Mouse (Mus musculus) hindbrain, embryonic 13.5 days (tissue): Measurements from ENCODE around the gene Pstk. TPM values are rescaled to one million over a fixed set of nuclear protein-coding genes. Genes with fewer than 3 reads are reported as not detected.

Source experiments
- ATAC-seq: fragments of 200-750 bp; cut with Nextera tagmentation; 2 replicates; pipeline ENCODE4 v1.8.0; 2017; ENCODE audit warnings: moderate TSS enrichment; ENCODE audit not compliant: low FRiP score
- H3K27ac ChIP-seq: fragments of 300-500 bp; sonication (generic); 2 replicates; pipeline ENCODE4 v1.5.1; 2015; ENCODE audit warnings: inconsistent platforms, mild to moderate bottlenecking, moderate library complexity
- H3K27me3 ChIP-seq: fragments of 300-500 bp; sonication (generic); 2 replicates; pipeline ENCODE4 v1.6.1; 2015; ENCODE audit warnings: mild to moderate bottlenecking, inconsistent platforms
- H3K36me3 ChIP-seq: fragments of 300-500 bp; sonication (generic); 2 replicates; pipeline ENCODE4 v1.6.1; 2015; ENCODE audit warnings: mild to moderate bottlenecking, inconsistent platforms
- H3K4me1 ChIP-seq: fragments of 300-500 bp; sonication (generic); replicated peaks from 2 replicates; pipeline ENCODE4 v1.6.1; 2015; ENCODE audit warnings: inconsistent platforms
- H3K4me2 ChIP-seq: fragments of 300-500 bp; sonication (generic); 2 replicates; pipeline ENCODE4 v1.6.1; 2015; ENCODE audit warnings: inconsistent platforms, mild to moderate bottlenecking, moderate library complexity
- H3K4me3 ChIP-seq: fragments of 300-500 bp; sonication (generic); 2 replicates; pipeline ENCODE4 v1.5.1; 2015; ENCODE audit warnings: mild to moderate bottlenecking, inconsistent platforms
- H3K9ac ChIP-seq: fragments of 300-500 bp; sonication (generic); 2 replicates; pipeline ENCODE4 v1.6.1; 2015; ENCODE audit warnings: mild to moderate bottlenecking, inconsistent platforms
- H3K9me3 ChIP-seq: fragments of 300-500 bp; sonication (generic); 2 replicates; pipeline ENCODE4 v1.6.1; 2016; ENCODE audit warnings: inconsistent platforms
- WGBS: fragments of 180-500 bp; shearing (Covaris S2); methylation state at CpG from one replicate; pipeline ENCODE4 v1.1.7; 2015; 5-methylcytosine and 5-hydroxymethylcytosine counted together
- polyA plus RNA-seq: library from polyadenylated mRNA; unstranded; fragments of >200 nt; fragmentation: Nextera tagmentation; extraction: Ambion mirVana; gene quantifications from 2 replicates; pipeline ENCODE4 v1.2.1, GENCODE M21; 2015

Pstk gene
- polyA plus RNA-seq, 1 experiment from 2014 or later = 46.4 TPM

- 86% methylated on average over 5 of the region's 5 CpGs for WGBS
- no peak for ATAC-seq
- H3K9me3 ChIP-seq = no peaks in the 10 kb centered on the region
- no peak overlapping the region for H3K9ac ChIP-seq
- H3K36me3 ChIP-seq = peaks cover 45% of the 10 kb centered on the region
- H3K4me3 ChIP-seq = no peak overlapping the region
- no peak overlapping the region for H3K4me2 ChIP-seq
- no peaks in the 10 kb centered on the region for H3K27me3 ChIP-seq
- H3K27ac ChIP-seq = no peak overlapping the region
- H3K4me1 ChIP-seq = no peaks in the 10 kb centered on the region
Observed at GRCm38 (mm10) chr7:131427331-131427730, 56.4 kb downstream of the Pstk start.

GRCm38 (mm10) chr7:131432244-131432643 is 61.3 kb downstream of the Pstk start:
- Histone ChIP-seq H3K9ac (no peak overlapping the region), H3K9me3 (no peaks in the 10 kb centered on the region), H3K4me3 (no peak overlapping the region), H3K4me1 (no peaks in the 10 kb centered on the region), H3K27me3 (no peaks in the 10 kb centered on the region), H3K4me2 (no peak overlapping the region), H3K36me3 (peaks cover 44% of the 10 kb centered on the region), H3K27ac (no peak overlapping the region)
- WGBS = 18% methylated on average over 1 of the region's 1 CpGs
- no peak for ATAC-seq

- H3K4me1 ChIP-seq = no peaks in the 10 kb centered on the region
- H3K4me2 ChIP-seq = no peak overlapping the region
- H3K27me3 ChIP-seq = no peaks in the 10 kb centered on the region
- no peaks in the 10 kb centered on the region for H3K9me3 ChIP-seq
- H3K9ac ChIP-seq = no peak overlapping the region
- peaks cover 39% of the 10 kb centered on the region for H3K36me3 ChIP-seq
- ATAC-seq = no peak
- no peak overlapping the region for H3K4me3 ChIP-seq
- H3K27ac ChIP-seq = no peak overlapping the region
- WGBS = 88% methylated on average over 1 of the region's 1 CpGs
Observed at GRCm38 (mm10) chr7:131434276-131434675, 63.3 kb downstream of the Pstk start.

GRCm38 (mm10) chr7:131437051-131437450 is 66.1 kb downstream of the Pstk start:
- no peak overlapping the region for H3K9ac ChIP-seq
- no peaks in the 10 kb centered on the region for H3K27me3 ChIP-seq
- H3K4me3 ChIP-seq = no peak overlapping the region
- 68% methylated on average over 3 of the region's 3 CpGs for WGBS
- no peak for ATAC-seq
- H3K27ac ChIP-seq = no peak overlapping the region
- peaks cover 26% of the 10 kb centered on the region for H3K36me3 ChIP-seq
- H3K4me1 ChIP-seq = no peaks in the 10 kb centered on the region
- H3K9me3 ChIP-seq = no peaks in the 10 kb centered on the region
- H3K4me2 ChIP-seq = no peak overlapping the region

Other genes with a start within 250 kb of the Pstk start
- gene 4933402N03Rik, start 224.8 kb upstream of the Pstk start, polyA plus RNA-seq = not detected in 2 replicates
- gene 5430419D17Rik, start 196.7 kb upstream of the Pstk start, polyA plus RNA-seq = not detected in 2 replicates
- gene Cuzd1, start 48.8 kb upstream of the Pstk start, polyA plus RNA-seq = not detected in 2 replicates
- not detected in 2 replicates for gene Fam24b, start 41.6 kb upstream of the Pstk start, polyA plus RNA-seq
- not detected in 2 replicates for gene Fam24a, start 37.3 kb upstream of the Pstk start, polyA plus RNA-seq
- gene 2310057M21Rik, start 8.4 kb upstream of the Pstk start, polyA plus RNA-seq = 22.9 and 30.0 TPM in 2 replicates
- 13.1 and 14.9 TPM in 2 replicates for gene Ikzf5, start 39.4 kb downstream of the Pstk start, polyA plus RNA-seq
- gene Acadsb, start 39.5 kb downstream of the Pstk start, polyA plus RNA-seq = 98.6 and 99.7 TPM in 2 replicates
- gene Hmx3, start 171.7 kb downstream of the Pstk start, polyA plus RNA-seq = 1.3 and 1.6 TPM in 2 replicates
- gene Hmx2, start 177.6 kb downstream of the Pstk start, polyA plus RNA-seq = 2.4 and 3.3 TPM in 2 replicates
- 178 and 200 TPM in 2 replicates for gene Bub3, start 189.1 kb downstream of the Pstk start, polyA plus RNA-seq